Mouse (Mus musculus) leukemia stem cell, adult 10-12 weeks (primary cell): ENCODE data around the gene Lrrc25. TPM values are rescaled to one million over a fixed set of nuclear protein-coding genes. Genes with fewer than 3 reads are reported as not detected.

Experiments used
- polyA plus RNA-seq: library from polyadenylated mRNA; stranded (reverse); fragments of >175 nt; gene quantifications from 2 replicates; pipeline ENCODE4 v1.2.3, GENCODE M21; 2012; ENCODE audit warnings: low replicate concordance

The Lrrc25 gene
- polyA plus RNA-seq = 12.7 and 15.0 TPM in 2 replicates

DNA sequence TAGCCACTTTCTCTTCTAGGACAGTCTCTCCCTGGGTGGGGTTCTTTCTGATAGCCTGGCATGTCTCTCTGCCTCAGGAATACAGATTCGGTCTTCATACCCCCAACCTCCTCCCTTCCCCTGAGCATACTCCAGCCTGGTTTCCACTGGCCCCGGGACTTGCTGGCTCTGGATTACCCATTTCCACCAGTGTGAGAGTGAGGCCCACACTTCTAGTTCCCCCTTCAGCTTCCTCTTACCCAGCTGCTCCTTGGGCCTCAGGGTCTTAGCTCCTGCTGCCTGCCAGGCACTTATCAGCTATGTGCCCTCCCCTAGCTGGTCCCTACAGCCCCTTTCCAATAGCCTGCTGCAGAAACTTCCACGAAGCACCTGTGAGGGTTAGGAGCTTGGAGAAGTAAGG is at the start of gene Lrrc25:
TSS of gene Lrrc25 (plus strand) at position 262 of the 400 bp plus-strand sequence.

GRCm38 (mm10) chr8:70593961-70594609 is 21.9 kb upstream of the Lrrc25 start, which contains the start of gene Isyna1:
Gene Isyna1, plus strand, starts transcription at chr8:70594373.

DNA sequence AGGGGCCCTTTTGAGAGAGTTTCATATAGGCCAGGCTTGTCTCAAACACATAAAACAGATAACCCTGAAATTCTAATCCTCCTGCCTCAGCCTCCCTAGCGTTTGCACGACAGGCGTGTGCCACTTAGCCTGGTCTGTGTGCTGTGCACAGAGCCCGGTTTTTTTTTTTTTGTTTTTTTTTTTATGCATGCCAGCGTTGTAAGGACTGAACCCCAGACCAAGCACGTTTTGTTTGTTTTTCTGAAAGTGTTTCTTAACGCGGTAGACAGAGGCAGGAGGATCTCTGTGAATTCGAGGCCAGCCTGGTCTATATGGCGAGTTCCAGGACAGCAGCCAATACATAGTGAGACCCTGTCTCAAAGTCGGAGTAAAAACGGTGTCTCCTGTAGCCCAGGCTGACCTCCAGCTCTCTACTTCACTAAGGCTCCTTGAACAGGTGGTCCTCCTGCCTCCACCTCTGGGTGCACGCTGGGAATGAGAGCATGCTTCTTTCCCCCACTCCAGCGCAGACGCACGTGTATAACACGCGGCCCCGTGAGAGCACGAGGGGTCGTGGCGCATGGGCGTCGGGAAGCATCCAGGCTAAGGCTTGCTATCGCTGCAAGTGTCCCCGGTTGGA is 7.1 kb upstream of the Lrrc25 start, which contains the start of gene Ssbp4:
TSS of gene Ssbp4 (minus strand) at position 124 of the 619 bp plus-strand sequence.

DNA sequence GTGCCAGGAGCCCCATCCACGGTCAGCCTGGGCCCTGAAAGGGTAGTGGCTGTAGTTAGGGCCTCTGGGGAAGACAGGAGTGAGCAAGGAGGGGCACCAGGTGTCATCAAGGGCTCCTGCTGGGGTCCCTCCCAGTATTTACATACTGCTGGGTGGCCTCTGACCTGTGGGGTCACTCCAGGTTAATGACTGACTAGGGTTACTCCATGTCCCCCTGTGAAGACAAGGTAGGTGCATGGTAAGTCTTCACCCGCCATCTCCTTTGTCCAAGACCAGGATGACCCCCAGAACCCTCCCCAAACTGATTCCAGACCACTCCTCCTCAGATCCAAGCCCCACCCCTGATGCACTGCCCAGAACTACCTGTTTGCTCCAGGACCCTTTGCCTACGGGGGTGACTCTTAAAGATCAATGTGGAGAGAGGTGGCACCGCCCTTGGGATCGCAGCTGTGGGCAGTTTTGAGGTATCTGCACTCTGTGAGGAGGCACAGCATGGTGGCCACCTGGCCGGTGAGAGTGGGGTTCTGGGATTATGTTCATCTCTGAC is 16.5 kb downstream of the Lrrc25 start, which contains the start of gene Gdf15:
TSS of gene Gdf15 (minus strand) at position 111 of the 547 bp plus-strand sequence.

GRCm38 (mm10) chr8:70660273-70660725 is 44.3 kb downstream of the Lrrc25 start, which contains the start of gene Pgpep1:
Gene Pgpep1, minus strand, starts transcription at chr8:70660388.

Other genes starting within 250 kb of the Lrrc25 start
- not detected in 2 replicates for gene Comp, start 242.6 kb upstream of the Lrrc25 start, polyA plus RNA-seq
- 25.6 and 26.0 TPM in 2 replicates for gene Crtc1, start 176.6 kb upstream of the Lrrc25 start, polyA plus RNA-seq
- 4.6 and 9.6 TPM in 2 replicates for gene Klhl26, start 139.2 kb upstream of the Lrrc25 start, polyA plus RNA-seq
- not detected in 2 replicates for gene Tmem59l, start 128.8 kb upstream of the Lrrc25 start, polyA plus RNA-seq
- gene Crlf1, start 123.0 kb upstream of the Lrrc25 start, polyA plus RNA-seq = 3.6 and 4.1 TPM in 2 replicates
- gene Rex1bd, start 109.4 kb upstream of the Lrrc25 start, polyA plus RNA-seq = 130 and 308 TPM in 2 replicates
- gene Uba52, start 105.4 kb upstream of the Lrrc25 start, polyA plus RNA-seq = 338 and 558 TPM in 2 replicates
- 1,600 and 2,800 TPM in 2 replicates for gene Fkbp8, start 88.4 kb upstream of the Lrrc25 start, polyA plus RNA-seq
- gene Kxd1, start 88.2 kb upstream of the Lrrc25 start, polyA plus RNA-seq = 30.5 and 31.3 TPM in 2 replicates
- 42.1 and 42.5 TPM in 2 replicates for gene Ell, start 76.7 kb upstream of the Lrrc25 start, polyA plus RNA-seq
- 253 and 312 TPM in 2 replicates for gene Isyna1, start 21.8 kb upstream of the Lrrc25 start, polyA plus RNA-seq
- 1,745 and 3,628 TPM in 2 replicates for gene Ssbp4, start 7.3 kb upstream of the Lrrc25 start, polyA plus RNA-seq
- 8.6 and 17.1 TPM in 2 replicates for gene Gdf15, start 16.3 kb downstream of the Lrrc25 start, polyA plus RNA-seq
- 3.0 and 4.7 TPM in 2 replicates for gene Pgpep1, start 44.2 kb downstream of the Lrrc25 start, polyA plus RNA-seq
- 259 and 742 TPM in 2 replicates for gene Lsm4, start 57.1 kb downstream of the Lrrc25 start, polyA plus RNA-seq
- gene Jund, start 82.8 kb downstream of the Lrrc25 start, polyA plus RNA-seq = 585 and 1,357 TPM in 2 replicates
- not detected in 2 replicates for gene Iqcn, start 87.3 kb downstream of the Lrrc25 start, polyA plus RNA-seq
- not detected in 2 replicates for gene Gm3336, start 102.4 kb downstream of the Lrrc25 start, polyA plus RNA-seq
- 0.76 and 0.99 TPM in 2 replicates for gene Pde4c, start 107.6 kb downstream of the Lrrc25 start, polyA plus RNA-seq
- gene Rab3a, start 138.5 kb downstream of the Lrrc25 start, polyA plus RNA-seq = 20.7 and 31.8 TPM in 2 replicates
- gene Mpv17l2, start 144.8 kb downstream of the Lrrc25 start, polyA plus RNA-seq = 124 and 154 TPM in 2 replicates
- 120 and 128 TPM in 2 replicates for gene Pik3r2, start 160.6 kb downstream of the Lrrc25 start, polyA plus RNA-seq
- 318 and 530 TPM in 2 replicates for gene Mast3, start 188.9 kb downstream of the Lrrc25 start, polyA plus RNA-seq
- gene Il12rb1, start 192.3 kb downstream of the Lrrc25 start, polyA plus RNA-seq = 1.1 and 2.2 TPM in 2 replicates
- gene Arrdc2, start 223.6 kb downstream of the Lrrc25 start, polyA plus RNA-seq = 99.3 and 171 TPM in 2 replicates
- 1.7 and 1.9 TPM in 2 replicates for gene Kcnn1, start 247.1 kb downstream of the Lrrc25 start, polyA plus RNA-seq